Mouse (Mus musculus): ENCODE results near the gene Tuba1a. TPM values are rescaled to one million over a fixed set of nuclear protein-coding genes. Genes with fewer than 3 reads are reported as not detected.

Gene Tuba1a
- polyA plus RNA-seq, 1 experiment from 2014 or later = 1,237 TPM

DNA sequence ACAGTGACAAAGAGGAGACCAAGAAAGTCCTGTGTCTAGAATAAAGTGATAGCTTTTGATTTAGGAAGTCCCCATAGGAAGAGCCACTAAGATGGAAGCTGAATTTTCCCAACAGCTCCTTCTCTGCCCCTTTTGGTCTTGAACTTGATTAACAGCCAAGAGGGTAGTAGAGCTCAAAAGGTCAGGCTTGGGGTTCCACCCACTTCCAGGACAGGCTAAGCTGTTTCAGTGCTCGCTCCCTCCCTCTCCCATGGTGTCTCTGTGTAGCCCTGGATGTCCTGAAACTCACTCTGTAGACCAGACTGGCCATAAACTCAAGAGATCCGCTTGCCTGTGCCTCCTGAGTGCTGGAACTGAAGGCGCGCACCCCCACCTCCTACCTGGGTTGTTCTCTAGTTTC, 37.5 kb downstream of the Tuba1a start:
- 0 out of 2 replicates have a peak overlapping the region, but pooled peaks have one; percentile 93 for H3K4me3 ChIP-seq (ENCODE audit: low read depth, low read length)
- no peak overlapping the region for H3K27ac ChIP-seq (ENCODE audit: low read depth, low read length)
- no peaks in the 10 kb centered on the region for H3K27me3 ChIP-seq (ENCODE audit: control insufficient read depth, insufficient read depth, low read length)
- WGBS (ENCODE audit: insufficient replicate concordance) = 84% methylated on average over 4 of the region's 4 CpGs
- H3K9me3 ChIP-seq (replicated peaks; ENCODE audit: control insufficient read depth, low read length) = no peaks in the 10 kb centered on the region
- H3K36me3 ChIP-seq (ENCODE audit: control insufficient read depth, insufficient read depth, low read length) = peaks cover 12% of the 10 kb centered on the region
- no peak overlapping the region for H3K9ac ChIP-seq (ENCODE audit: low read depth, low read length)
- peak overlapping the region; percentile 84; the same call in 1 of the 2 replicates for H3K4me2 ChIP-seq
- peaks cover 12% of the 10 kb centered on the region for H3K4me1 ChIP-seq (ENCODE audit: control insufficient read depth, insufficient read depth, low read length)
- no peak for ATAC-seq (replicated peaks; ENCODE audit: insufficient number of reproducible peaks, low FRiP score, low TSS enrichment)

DNA sequence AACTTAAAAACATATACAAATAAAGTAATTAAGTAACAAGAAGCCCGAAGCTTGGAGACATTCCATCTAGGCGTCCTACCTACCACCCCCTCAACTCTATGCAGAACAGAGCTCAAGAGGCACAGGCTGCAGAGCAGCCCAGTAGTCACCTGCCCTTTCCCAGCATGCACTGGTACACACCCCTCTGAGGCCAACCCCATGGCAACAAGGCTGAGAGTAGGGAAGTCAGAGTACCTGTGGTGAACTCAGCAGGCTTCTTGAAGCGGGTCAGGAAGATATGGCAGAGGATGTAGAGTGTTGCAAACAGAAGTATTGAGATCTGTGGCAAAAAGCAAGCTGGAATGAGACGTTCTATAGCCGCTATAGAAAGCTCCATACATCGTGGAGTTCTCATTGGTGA, 38.6 kb downstream of the Tuba1a start:
- Histone ChIP-seq H3K27ac (ENCODE audit: low read depth, low read length) (no peak overlapping the region), H3K4me2 (no peak overlapping the region), H3K27me3 (ENCODE audit: control insufficient read depth, insufficient read depth, low read length) (no peaks in the 10 kb centered on the region), H3K9ac (ENCODE audit: low read depth, low read length) (no peak overlapping the region), H3K36me3 (ENCODE audit: control insufficient read depth, insufficient read depth, low read length) (peaks cover 13% of the 10 kb centered on the region), H3K9me3 (replicated peaks; ENCODE audit: control insufficient read depth, low read length) (no peaks in the 10 kb centered on the region), H3K4me3 (ENCODE audit: low read depth, low read length) (no peak overlapping the region), H3K4me1 (ENCODE audit: control insufficient read depth, insufficient read depth, low read length) (peaks cover 12% of the 10 kb centered on the region)
- ATAC-seq (replicated peaks; ENCODE audit: insufficient number of reproducible peaks, low FRiP score, low TSS enrichment) = no peak
- 88% methylated on average over 6 of the region's 6 CpGs for WGBS (ENCODE audit: insufficient replicate concordance)

DNA sequence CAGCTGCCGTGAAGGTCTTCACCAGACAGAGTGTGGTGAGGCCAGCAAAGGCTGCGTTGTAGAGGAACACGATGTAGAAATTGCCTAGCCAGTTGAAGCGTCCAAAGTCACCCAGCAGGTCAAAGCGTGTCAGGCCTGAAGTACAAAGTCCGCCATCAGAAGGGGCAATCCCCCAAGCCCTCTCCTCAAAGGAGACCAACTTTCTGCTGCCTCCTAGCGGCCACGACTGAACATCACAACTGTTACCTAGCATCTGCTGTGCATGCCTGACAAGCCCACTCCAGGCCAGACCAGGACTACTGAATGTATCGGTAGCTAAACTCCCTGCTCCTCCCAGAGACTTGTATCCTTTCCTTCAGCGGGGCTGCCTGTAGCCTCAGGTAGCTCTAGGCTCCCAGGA, 48.8 kb downstream of the Tuba1a start:
- Histone ChIP-seq H3K4me2 (no peak overlapping the region), H3K9ac (ENCODE audit: low read depth, low read length) (no peak overlapping the region), H3K27ac (ENCODE audit: low read depth, low read length) (no peak overlapping the region), H3K36me3 (ENCODE audit: control insufficient read depth, insufficient read depth, low read length) (peaks cover 22% of the 10 kb centered on the region), H3K27me3 (ENCODE audit: control insufficient read depth, insufficient read depth, low read length) (no peaks in the 10 kb centered on the region), H3K4me3 (ENCODE audit: low read depth, low read length) (no peak overlapping the region), H3K4me1 (ENCODE audit: control insufficient read depth, insufficient read depth, low read length) (no peaks in the 10 kb centered on the region), H3K9me3 (replicated peaks; ENCODE audit: control insufficient read depth, low read length) (no peaks in the 10 kb centered on the region)
- WGBS (ENCODE audit: insufficient replicate concordance) = 31% methylated on average over 10 of the region's 10 CpGs
- no peak for ATAC-seq (replicated peaks; ENCODE audit: insufficient number of reproducible peaks, low FRiP score, low TSS enrichment)

GRCm38 (mm10) chr15:98902600-98902999, 50.9 kb downstream of the Tuba1a start:
- ATAC-seq (replicated peaks; ENCODE audit: insufficient number of reproducible peaks, low FRiP score, low TSS enrichment) = no peak
- Histone ChIP-seq H3K9ac (ENCODE audit: low read depth, low read length) (no peak overlapping the region), H3K4me3 (ENCODE audit: low read depth, low read length) (no peak overlapping the region), H3K27me3 (ENCODE audit: control insufficient read depth, insufficient read depth, low read length) (peaks cover 18% of the 10 kb centered on the region), H3K4me2 (no peak overlapping the region), H3K36me3 (ENCODE audit: control insufficient read depth, insufficient read depth, low read length) (peaks cover 16% of the 10 kb centered on the region), H3K9me3 (replicated peaks; ENCODE audit: control insufficient read depth, low read length) (no peaks in the 10 kb centered on the region), H3K4me1 (ENCODE audit: control insufficient read depth, insufficient read depth, low read length) (peaks cover 11% of the 10 kb centered on the region), H3K27ac (ENCODE audit: low read depth, low read length) (no peak overlapping the region)
- WGBS (ENCODE audit: insufficient replicate concordance) = 81% methylated on average over 2 of the region's 2 CpGs

- Histone ChIP-seq H3K9ac (ENCODE audit: low read depth, low read length) (no peak overlapping the region), H3K4me1 (ENCODE audit: control insufficient read depth, insufficient read depth, low read length) (peaks cover 19% of the 10 kb centered on the region), H3K4me2 (no peak overlapping the region), H3K9me3 (replicated peaks; ENCODE audit: control insufficient read depth, low read length) (no peaks in the 10 kb centered on the region), H3K27ac (ENCODE audit: low read depth, low read length) (no peak overlapping the region), H3K36me3 (ENCODE audit: control insufficient read depth, insufficient read depth, low read length) (peaks cover 13% of the 10 kb centered on the region), H3K4me3 (ENCODE audit: low read depth, low read length) (no peak overlapping the region), H3K27me3 (ENCODE audit: control insufficient read depth, insufficient read depth, low read length) (peaks cover 28% of the 10 kb centered on the region)
- no peak for ATAC-seq (replicated peaks; ENCODE audit: insufficient number of reproducible peaks, low FRiP score, low TSS enrichment)
- 57% methylated on average over 1 of the region's 1 CpGs for WGBS (ENCODE audit: insufficient replicate concordance)
These were observed 52.0 kb downstream of the Tuba1a start for GRCm38 (mm10) chr15:98901530-98901929.

Other genes starting within 250 kb of the Tuba1a start
- 0.23 and 0.37 TPM in 2 replicates for gene Ccdc65, start 245.5 kb downstream of the Tuba1a start, polyA plus RNA-seq (2014; fragmentation: Nextera tagmentation; extraction: Ambion mirVana)
- gene Fkbp11, start 225.5 kb downstream of the Tuba1a start, polyA plus RNA-seq (2014; fragmentation: Nextera tagmentation; extraction: Ambion mirVana) = 20.4 and 21.1 TPM in 2 replicates
- gene Arf3, start 190.5 kb downstream of the Tuba1a start, polyA plus RNA-seq (2014; fragmentation: Nextera tagmentation; extraction: Ambion mirVana) = 22.8 and 30.7 TPM in 2 replicates
- gene Wnt10b, start 175.6 kb downstream of the Tuba1a start, polyA plus RNA-seq (2014; fragmentation: Nextera tagmentation; extraction: Ambion mirVana) = not detected in 2 replicates
- gene Wnt1, start 163.8 kb downstream of the Tuba1a start, polyA plus RNA-seq (2014; fragmentation: Nextera tagmentation; extraction: Ambion mirVana) = not detected in 2 replicates
- gene Ddn, start 144.2 kb downstream of the Tuba1a start, polyA plus RNA-seq (2014; fragmentation: Nextera tagmentation; extraction: Ambion mirVana) = 0.11 and 0.25 TPM in 2 replicates
- 72.1 and 74.7 TPM in 2 replicates for gene Prkag1, start 122.2 kb downstream of the Tuba1a start, polyA plus RNA-seq (2014; fragmentation: Nextera tagmentation; extraction: Ambion mirVana)
- gene Kmt2d, start 82.5 kb downstream of the Tuba1a start, polyA plus RNA-seq (2014; fragmentation: Nextera tagmentation; extraction: Ambion mirVana) = 12.7 and 16.1 TPM in 2 replicates
- 6.5 and 8.8 TPM in 2 replicates for gene Rhebl1, start 59.2 kb downstream of the Tuba1a start, polyA plus RNA-seq (2014; fragmentation: Nextera tagmentation; extraction: Ambion mirVana)
- gene Dhh, start 55.2 kb downstream of the Tuba1a start, polyA plus RNA-seq (2014; fragmentation: Nextera tagmentation; extraction: Ambion mirVana) = 2.5 and 5.0 TPM in 2 replicates
- 4.0 and 5.7 TPM in 2 replicates for gene Lmbr1l, start 35.5 kb downstream of the Tuba1a start, polyA plus RNA-seq (2014; fragmentation: Nextera tagmentation; extraction: Ambion mirVana)
- 1,819 and 1,826 TPM in 2 replicates for gene Tuba1b, start 19.1 kb downstream of the Tuba1a start, polyA plus RNA-seq (2014; fragmentation: Nextera tagmentation; extraction: Ambion mirVana)
- not detected in 2 replicates for gene Gm49450, start 152 bp downstream of the Tuba1a start, polyA plus RNA-seq (2014; fragmentation: Nextera tagmentation; extraction: Ambion mirVana)
- gene Tuba1c, start 76.2 kb upstream of the Tuba1a start, polyA plus RNA-seq (2014; fragmentation: Nextera tagmentation; extraction: Ambion mirVana) = 167 and 169 TPM in 2 replicates
- gene Prph, start 101.5 kb upstream of the Tuba1a start, polyA plus RNA-seq (2014; fragmentation: Nextera tagmentation; extraction: Ambion mirVana) = 0.09 and 0.59 TPM in 2 replicates
- 21.1 and 22.0 TPM in 2 replicates for gene Troap, start 120.9 kb upstream of the Tuba1a start, polyA plus RNA-seq (2014; fragmentation: Nextera tagmentation; extraction: Ambion mirVana)
- gene C1ql4, start 134.1 kb upstream of the Tuba1a start, polyA plus RNA-seq (2014; fragmentation: Nextera tagmentation; extraction: Ambion mirVana) = 0.20 and 0.27 TPM in 2 replicates
- 0.96 and 1.7 TPM in 2 replicates for gene Dnajc22, start 139.5 kb upstream of the Tuba1a start, polyA plus RNA-seq (2014; fragmentation: Nextera tagmentation; extraction: Ambion mirVana)
- gene Spats2, start 172.2 kb upstream of the Tuba1a start, polyA plus RNA-seq (2014; fragmentation: Nextera tagmentation; extraction: Ambion mirVana) = 43.5 and 45.2 TPM in 2 replicates